8 mouse cellular contexts compared by ENCODE assay signal in genomic region chr6:88725590-88725989, GRCm38 (mm10). TPM values are rescaled to one million over a fixed set of nuclear protein-coding genes. Genes with fewer than 3 reads are reported as not detected.
DNase-seq lines count a peak whose midpoint lies in the region; ATAC-seq lines count a peak whose summit lies in the region.

No protein-coding gene starts in this region.

- no peaks in the 10 kb centered on the region; the same call in 1 of the 2 replicates for H3K4me1 ChIP-seq in forebrain, embryonic 14.5 days (ENCODE audit: control insufficient read depth, insufficient read depth, low read length)
- H3K4me1 ChIP-seq in forebrain, embryonic 10.5 days: peaks cover 50% of the 10 kb centered on the region
- peaks cover 16% of the 10 kb centered on the region; the same call in 1 of the 2 replicates for H3K4me1 ChIP-seq in limb, embryonic 13.5 days
- peaks cover 6% of the 10 kb centered on the region; the same call in 1 of the 2 replicates for H3K4me1 ChIP-seq in stomach, embryonic 14.5 days (ENCODE audit: control insufficient read depth, insufficient read depth, low read length)

- H3K27me3 ChIP-seq in forebrain, embryonic 14.5 days (replicated peaks; ENCODE audit: control insufficient read depth, insufficient read depth, low read length): 0 out of 2 replicates have a peak, but pooled peaks cover 9% of the 10 kb centered on the region
- peaks cover 71% of the 10 kb centered on the region for H3K27me3 ChIP-seq in forebrain, embryonic 10.5 days (ENCODE audit: poor library complexity, severe bottlenecking)
- peaks cover 30% of the 10 kb centered on the region for H3K27me3 ChIP-seq in limb, embryonic 13.5 days
- no peaks in the 10 kb centered on the region for H3K27me3 ChIP-seq in stomach, embryonic 14.5 days (ENCODE audit: control insufficient read depth, insufficient read depth, low read length)

- peak overlapping the region; percentile 90; the same call in 1 of the 2 replicates for H3K4me2 ChIP-seq in forebrain, embryonic 14.5 days (ENCODE audit: low read length)
- H3K4me2 ChIP-seq in limb, embryonic 13.5 days (replicated peaks): peak overlapping the region; percentile 30; the same call in 1 of the 2 replicates
- H3K4me2 ChIP-seq in stomach, embryonic 14.5 days (replicated peaks; ENCODE audit: low read depth, low read length): peak overlapping the region; percentile 86

- DNase-seq in forebrain, embryonic 14.5 days (ENCODE audit: low spot score): no peak
- DNase-seq in forebrain, embryonic 10.5 days (ENCODE audit: extremely low spot score, low spot score): no peak
- peak; percentile 36 for DNase-seq in spleen, adult 12 weeks (ENCODE audit: low spot score)
- DNase-seq in spleen, postnatal 14 days (ENCODE audit: low spot score in 2 of 2): no peak
- no peak for DNase-seq in frontal cortex, postnatal 14 days (ENCODE audit: low spot score in 2 of 2)
- no peak for DNase-seq in urinary bladder, adult 2 months (ENCODE audit: low spot score)

- H3K9ac ChIP-seq in forebrain, embryonic 14.5 days (ENCODE audit: low read length): no peak overlapping the region
- H3K9ac ChIP-seq in limb, embryonic 13.5 days: no peak overlapping the region
- H3K9ac ChIP-seq in stomach, embryonic 14.5 days (replicated peaks; ENCODE audit: low read depth, low read length): no peak overlapping the region

- no peaks in the 10 kb centered on the region for H3K36me3 ChIP-seq in forebrain, embryonic 14.5 days (ENCODE audit: control insufficient read depth, insufficient read depth, low read length)
- no peaks in the 10 kb centered on the region for H3K36me3 ChIP-seq in forebrain, embryonic 10.5 days (replicated peaks)
- no peaks in the 10 kb centered on the region for H3K36me3 ChIP-seq in limb, embryonic 13.5 days
- H3K36me3 ChIP-seq in stomach, embryonic 14.5 days (ENCODE audit: control insufficient read depth, insufficient read depth, low read length): peaks cover 3% of the 10 kb centered on the region; the same call in 1 of the 2 replicates

- no peak overlapping the region for H3K4me3 ChIP-seq in forebrain, embryonic 14.5 days (ENCODE audit: low read depth, low read length)
- no peak overlapping the region; the same call in 1 of the 2 replicates for H3K4me3 ChIP-seq in forebrain, embryonic 10.5 days
- H3K4me3 ChIP-seq in limb, embryonic 13.5 days: no peak overlapping the region
- peak overlapping the region; percentile 69; the same call in 1 of the 2 replicates for H3K4me3 ChIP-seq in stomach, embryonic 14.5 days (ENCODE audit: low read depth, low read length)

- WGBS in forebrain, embryonic 14.5 days: 65% methylated on average over 7 of the region's 7 CpGs
- 47% methylated on average over 7 of the region's 7 CpGs for WGBS in forebrain, embryonic 10.5 days
- WGBS in limb, embryonic 13.5 days: 59% methylated on average over 7 of the region's 7 CpGs
- 52% methylated on average over 7 of the region's 7 CpGs for WGBS in stomach, embryonic 14.5 days

- no peak overlapping the region for H3K27ac ChIP-seq in forebrain, embryonic 14.5 days (ENCODE audit: low read depth, low read length)
- no peak overlapping the region for H3K27ac ChIP-seq in forebrain, embryonic 10.5 days
- H3K27ac ChIP-seq in limb, embryonic 13.5 days: no peak overlapping the region
- no peak overlapping the region for H3K27ac ChIP-seq in stomach, embryonic 14.5 days (ENCODE audit: low read length)

- ATAC-seq in forebrain, embryonic 14.5 days: no peak
- ATAC-seq in limb, embryonic 13.5 days (ENCODE audit: low FRiP score, low read depth): no peak
- no peak for ATAC-seq in stomach, embryonic 14.5 days (ENCODE audit: insufficient number of reproducible peaks, insufficient read depth, low FRiP score, low read depth)

- H3K9me3 ChIP-seq in forebrain, embryonic 14.5 days (replicated peaks; ENCODE audit: control insufficient read depth, low read length): no peaks in the 10 kb centered on the region
- H3K9me3 ChIP-seq in forebrain, embryonic 10.5 days: no peaks in the 10 kb centered on the region
- H3K9me3 ChIP-seq in limb, embryonic 13.5 days: no peaks in the 10 kb centered on the region
- no peaks in the 10 kb centered on the region for H3K9me3 ChIP-seq in stomach, embryonic 14.5 days (ENCODE audit: control insufficient read depth, low read depth, low read length)

RNA-seq across cellular contexts. Expression of gene Mgll, which starts 1.4 kb away (rescaled TPM):
- 19.3 and 23.1 TPM in 2 replicates for polyA plus RNA-seq in forebrain, embryonic 14.5 days (2014; fragmentation: Nextera tagmentation; extraction: Ambion mirVana)
- polyA plus RNA-seq in forebrain, embryonic 10.5 days (2016; fragmentation: Nextera tagmentation; extraction: Ambion mirVana): 5.8 and 7.4 TPM in 2 replicates
- 13.6 and 15.5 TPM in 2 replicates for polyA plus RNA-seq in limb, embryonic 13.5 days (2015; fragmentation: Nextera tagmentation; extraction: Ambion mirVana)
- polyA plus RNA-seq in stomach, embryonic 14.5 days (2014; fragmentation: Nextera tagmentation; extraction: Ambion mirVana): 102 and 104 TPM in 2 replicates
- 66.3 and 69.7 TPM in 2 replicates for polyA plus RNA-seq in urinary bladder, adult 2 months (2012; rRNA removed)

Comparison
In these comparisons a context has a peak if more than half of its experiments do, and no peak if none do; other contexts are left out.
1. H3K4me2 ChIP-seq: peak in every context shown above with its lines; median percentile 90 in forebrain, embryonic 14.5 days; 86 in stomach, embryonic 14.5 days; 30 in limb, embryonic 13.5 days.